Mouse (Mus musculus): ENCODE results near the gene Col1a2.

The Col1a2 gene

GRCm38 (mm10) chr6:4504603-4505131, at the start of gene Col1a2:
Gene Col1a2 (plus strand): TSS chr6:4504814.
- no peak for DNase-seq

- no peak for DNase-seq
Measured at GRCm38 (mm10) chr6:4455518-4455917, 49.1 kb upstream of the Col1a2 start.

- DNase-seq, result no peak
Measured at GRCm38 (mm10) chr6:4455961-4456617, 48.5 kb upstream of the Col1a2 start.

GRCm38 (mm10) chr6:4456691-4457447, 47.7 kb upstream of the Col1a2 start:
- DNase-seq, result no peak

- DNase-seq, result no peak
Measured at GRCm38 (mm10) chr6:4457555-4457996, 47.0 kb upstream of the Col1a2 start.

GRCm38 (mm10) chr6:4465320-4465719, 39.3 kb upstream of the Col1a2 start:
- no peak for DNase-seq

GRCm38 (mm10) chr6:4483577-4483936, 21.1 kb upstream of the Col1a2 start:
- DNase-seq, result no peak

- DNase-seq, result no peak
Measured at GRCm38 (mm10) chr6:4483937-4484601, 20.5 kb upstream of the Col1a2 start.

- no peak for DNase-seq
Measured at GRCm38 (mm10) chr6:4488349-4488748, 16.3 kb upstream of the Col1a2 start.

- DNase-seq, result no peak
Measured at GRCm38 (mm10) chr6:4488966-4489365, 15.6 kb upstream of the Col1a2 start.

- no peak for DNase-seq
Measured at GRCm38 (mm10) chr6:4489366-4490245, 15.0 kb upstream of the Col1a2 start.

GRCm38 (mm10) chr6:4493666-4494065, 10.9 kb upstream of the Col1a2 start:
- no peak for DNase-seq

- DNase-seq, result no peak
Measured at GRCm38 (mm10) chr6:4496428-4496827, 8.2 kb upstream of the Col1a2 start.

- DNase-seq, result no peak
Measured at GRCm38 (mm10) chr6:4503106-4503505, 1.5 kb upstream of the Col1a2 start.

- no peak for DNase-seq
Measured at GRCm38 (mm10) chr6:4505158-4505997, 764 bp downstream of the Col1a2 start.

- no peak for DNase-seq
Measured at GRCm38 (mm10) chr6:4506106-4506505, 1.5 kb downstream of the Col1a2 start.

GRCm38 (mm10) chr6:4506791-4507190, 2.2 kb downstream of the Col1a2 start:
- no peak for DNase-seq

- no peak for DNase-seq
Measured at GRCm38 (mm10) chr6:4507323-4507722, 2.7 kb downstream of the Col1a2 start.

GRCm38 (mm10) chr6:4508279-4508678, 3.7 kb downstream of the Col1a2 start:
- no peak for DNase-seq

GRCm38 (mm10) chr6:4509395-4509794, 4.8 kb downstream of the Col1a2 start:
- DNase-seq, result no peak

GRCm38 (mm10) chr6:4514671-4515070, 10.1 kb downstream of the Col1a2 start:
- no peak for DNase-seq

GRCm38 (mm10) chr6:4521031-4521430, 16.4 kb downstream of the Col1a2 start:
- DNase-seq, result no peak

Measured in cerebellum, adult 8-10 months (tissue).